Mouse (Mus musculus) limb, embryonic 10.5 days (tissue): ENCODE data around the gene Gpatch11. TPM values are rescaled to one million over a fixed set of nuclear protein-coding genes. Genes with fewer than 3 reads are reported as not detected.
A peak's percentile ranks its signal among the peaks of the same experiment; 100 is the strongest.
"Not testable (repeated sequence)": the region's sequence is repeated elsewhere in the genome, so short reads cannot be mapped to it uniquely, and the experiment has no call there.

Experiments
- DNase-seq: peaks from one replicate; pipeline ENCODE4 v3.0.0-alpha.2; 2017; ENCODE audit warnings: low spot score
- H3K27ac ChIP-seq: fragments of 300-500 bp; sonication (generic); 2 replicates; pipeline ENCODE4 v1.5.1; 2016; ENCODE audit warnings: mild to moderate bottlenecking
- H3K27me3 ChIP-seq: fragments of 300-500 bp; sonication (generic); 2 replicates; pipeline ENCODE4 v1.6.1; 2016; ENCODE audit warnings: low read depth, mild to moderate bottlenecking; ENCODE audit not compliant: poor library complexity, severe bottlenecking
- H3K36me3 ChIP-seq: fragments of 300-500 bp; sonication (generic); 2 replicates; pipeline ENCODE4 v1.6.1; 2016; ENCODE audit warnings: mild to moderate bottlenecking, moderate library complexity
- H3K4me1 ChIP-seq: fragments of 300-500 bp; sonication (generic); 2 replicates; pipeline ENCODE4 v1.6.1; 2016
- H3K4me3 ChIP-seq: fragments of 300-500 bp; sonication (generic); 2 replicates; pipeline ENCODE4 v1.5.1; 2016; ENCODE audit warnings: mild to moderate bottlenecking, moderate library complexity
- H3K9me3 ChIP-seq: fragments of 300-500 bp; sonication (generic); replicated peaks from 2 replicates; pipeline ENCODE4 v1.6.1; 2016; ENCODE audit warnings: mild to moderate bottlenecking
- WGBS: fragments of 180-500 bp; shearing (Covaris S2); methylation state at CpG from one replicate; pipeline ENCODE4 v1.1.7; 2016; 5-methylcytosine and 5-hydroxymethylcytosine counted together
- polyA plus RNA-seq: library from polyadenylated mRNA; unstranded; fragments of >200 nt; fragmentation: Nextera tagmentation; extraction: Ambion mirVana; gene quantifications from 2 replicates; pipeline ENCODE4 v1.2.1, GENCODE M21; 2016

Gpatch11 gene
- polyA plus RNA-seq = 33.6 and 41.1 TPM in 2 replicates

DNA sequence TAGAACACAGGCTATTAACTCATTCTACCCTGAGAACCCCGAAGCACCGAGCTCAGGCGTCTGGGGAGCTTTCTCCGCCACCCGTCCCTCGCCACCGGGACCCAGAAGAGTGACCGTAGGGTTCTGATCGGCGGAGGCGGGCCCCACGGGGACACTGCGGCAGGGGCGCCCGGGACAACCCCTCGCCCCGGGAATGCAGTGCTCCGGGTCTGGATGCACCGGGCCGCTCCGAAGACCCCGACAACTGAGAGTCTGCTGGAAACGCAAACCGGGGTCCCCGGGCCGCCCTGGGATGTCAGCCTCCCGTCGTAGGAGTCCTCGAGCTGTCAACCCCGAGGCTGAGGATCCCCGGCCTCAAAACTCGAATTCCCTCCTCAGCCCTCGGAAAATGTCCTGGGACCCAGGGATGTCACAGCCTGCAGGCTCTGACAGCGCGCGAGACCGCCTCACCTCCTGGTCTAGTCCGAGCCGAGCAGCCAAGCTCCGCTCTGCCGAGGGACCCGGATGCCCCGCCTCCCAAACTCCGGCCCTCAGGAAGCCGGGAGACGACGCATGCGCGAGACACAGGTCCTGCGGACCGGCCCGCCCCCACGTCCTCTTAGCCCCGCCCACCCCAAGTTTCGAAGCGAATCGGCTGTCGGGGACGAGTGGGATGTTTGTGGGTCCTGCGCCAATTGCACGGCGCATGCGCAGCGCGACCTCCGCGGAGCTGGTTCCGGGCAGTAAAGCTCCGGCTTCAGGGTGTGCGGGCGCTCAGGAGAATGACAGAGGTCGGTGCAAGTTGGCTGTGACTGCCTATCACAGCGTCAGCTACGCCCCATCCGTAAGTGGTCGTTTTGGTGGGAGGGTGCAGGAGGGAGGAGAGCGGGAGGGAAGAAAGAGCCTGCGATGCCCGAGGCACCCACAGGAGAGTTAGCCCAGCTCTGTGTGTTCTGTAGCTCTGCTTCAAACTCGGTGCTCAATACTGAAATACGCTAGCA lies at the start of gene Gpatch11, which contains the start of gene Heatr5b:
Gpatch11 (plus strand) TSS at position 712 of the 980 bp plus-strand sequence.
Heatr5b (minus strand) TSS at position 509 of the 980 bp plus-strand sequence.
- H3K27me3 ChIP-seq = no peaks in the 10 kb centered on the region
- DNase-seq = peak; percentile 100
- under 1% methylated on average over 81 of the region's 81 CpGs for WGBS
- peak within 1 kb of the TSS; percentile 87 for H3K4me3 ChIP-seq
- H3K4me1 ChIP-seq = peaks cover 6% of the 10 kb centered on the region; the same call in 1 of the 2 replicates
- H3K36me3 ChIP-seq = peaks cover 27% of the 10 kb centered on the region
- no peaks in the 10 kb centered on the region for H3K9me3 ChIP-seq
- H3K27ac ChIP-seq = peak within 1 kb of the TSS; percentile 88

DNA sequence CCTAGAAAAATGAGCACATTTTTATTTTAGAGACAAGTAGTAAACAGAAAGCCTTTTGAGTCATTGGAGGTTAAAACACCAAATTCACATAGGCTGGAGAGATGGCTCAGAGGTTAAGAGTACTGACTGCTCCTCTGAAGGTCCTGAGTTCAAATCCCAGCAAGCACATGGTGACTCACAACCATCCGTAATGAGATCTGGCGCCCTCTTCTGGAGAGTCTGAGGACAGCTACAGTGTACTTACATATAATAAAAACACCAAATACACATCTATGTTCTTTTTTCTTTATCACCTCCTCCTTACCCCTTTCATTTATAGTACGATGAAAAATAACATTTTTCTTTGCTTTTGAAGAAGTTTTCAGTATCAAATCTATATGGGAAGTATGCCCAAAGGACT lies 47.1 kb upstream of the Gpatch11 start:
- WGBS = 74% methylated on average over 3 of the region's 3 CpGs
- not testable (repeated sequence) for H3K27me3 ChIP-seq, H3K9me3 ChIP-seq, H3K4me3 ChIP-seq, DNase-seq, H3K4me1 ChIP-seq, H3K27ac ChIP-seq
- H3K36me3 ChIP-seq = peaks cover 35% of the 10 kb centered on the region

DNA sequence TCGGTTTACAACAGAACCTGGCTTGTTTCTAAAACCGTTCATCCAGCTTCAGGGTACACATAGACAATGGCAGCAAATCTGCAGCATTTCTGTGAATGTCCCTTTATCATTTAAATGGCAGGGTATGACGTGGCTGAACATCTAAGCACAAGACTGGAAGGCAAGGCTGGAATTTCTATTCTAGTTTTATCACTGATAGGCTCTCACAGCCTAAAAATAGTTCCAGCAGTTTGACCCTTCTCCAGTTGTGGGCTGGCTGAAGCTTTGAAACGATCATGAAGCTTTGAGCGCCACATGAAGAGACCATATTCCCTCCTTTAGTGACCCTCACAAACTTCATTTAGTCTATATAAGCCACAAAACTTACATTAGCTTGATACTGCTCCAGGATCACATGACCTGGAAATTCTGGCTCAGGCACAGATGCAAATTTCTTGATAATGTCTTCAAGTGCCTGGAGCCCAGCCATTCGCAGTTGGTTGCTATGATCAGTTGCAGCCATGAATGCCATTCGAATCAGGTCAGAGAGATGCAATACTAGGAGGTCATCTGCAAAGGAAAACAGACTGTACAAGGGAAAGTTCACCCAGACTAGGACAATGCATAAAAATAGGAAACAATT lies 44.2 kb upstream of the Gpatch11 start:
- WGBS = 89% methylated on average over 7 of the region's 7 CpGs
- Histone ChIP-seq H3K9me3 (no peaks in the 10 kb centered on the region), H3K27me3 (no peaks in the 10 kb centered on the region), H3K36me3 (peaks cover 47% of the 10 kb centered on the region), H3K4me3 (no peak overlapping the region), H3K4me1 (no peaks in the 10 kb centered on the region), H3K27ac (no peak overlapping the region)
- DNase-seq = no peak

DNA sequence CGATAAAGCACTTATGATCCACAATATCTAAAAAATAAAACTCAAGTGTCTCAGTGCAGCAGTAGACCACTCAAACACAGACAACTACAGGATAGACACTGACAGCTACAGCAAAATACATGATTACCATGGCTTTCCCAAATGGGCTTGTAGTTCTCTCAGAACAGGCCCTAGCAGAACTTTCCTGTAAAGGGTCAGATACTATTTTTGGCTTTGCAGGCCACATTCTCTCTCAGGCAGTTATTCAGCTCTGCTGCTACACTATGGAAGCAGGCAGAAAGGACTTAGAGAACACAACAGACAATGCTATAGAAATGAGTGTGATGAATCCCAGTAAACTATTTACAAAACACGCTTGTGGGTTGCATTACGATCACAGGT lies 43.7 kb upstream of the Gpatch11 start:
- H3K36me3 ChIP-seq = peaks cover 52% of the 10 kb centered on the region
- no peaks in the 10 kb centered on the region for H3K27me3 ChIP-seq
- no peak overlapping the region for H3K4me3 ChIP-seq
- 95% methylated on average over 3 of the region's 3 CpGs for WGBS
- no peaks in the 10 kb centered on the region for H3K9me3 ChIP-seq
- no peaks in the 10 kb centered on the region for H3K4me1 ChIP-seq
- DNase-seq = no peak
- H3K27ac ChIP-seq = no peak overlapping the region

DNA sequence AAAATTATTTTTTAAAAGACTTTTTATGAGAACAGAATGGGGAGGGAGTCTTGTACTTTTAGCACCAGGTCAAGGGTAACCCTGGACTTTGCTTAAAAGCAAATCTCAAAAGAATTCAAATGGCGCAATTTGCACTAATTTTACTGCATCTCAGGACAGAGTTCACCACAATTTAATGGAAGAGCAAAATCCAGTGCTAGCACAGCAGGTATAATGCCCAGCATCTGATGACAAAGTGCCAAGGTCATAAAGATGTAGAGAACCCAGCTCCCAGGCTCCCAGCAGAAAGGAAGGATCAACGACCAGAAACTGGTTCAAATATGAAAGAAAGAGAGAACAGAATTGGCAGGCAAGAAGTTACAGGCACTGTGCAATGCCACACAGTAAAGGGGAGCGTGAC lies 43.2 kb upstream of the Gpatch11 start:
- 92% methylated on average over 3 of the region's 3 CpGs for WGBS
- Histone ChIP-seq H3K27me3 (no peaks in the 10 kb centered on the region), H3K36me3 (peaks cover 56% of the 10 kb centered on the region), H3K4me1 (no peaks in the 10 kb centered on the region), H3K27ac (no peak overlapping the region), H3K9me3 (no peaks in the 10 kb centered on the region), H3K4me3 (no peak overlapping the region)
- no peak for DNase-seq

DNA sequence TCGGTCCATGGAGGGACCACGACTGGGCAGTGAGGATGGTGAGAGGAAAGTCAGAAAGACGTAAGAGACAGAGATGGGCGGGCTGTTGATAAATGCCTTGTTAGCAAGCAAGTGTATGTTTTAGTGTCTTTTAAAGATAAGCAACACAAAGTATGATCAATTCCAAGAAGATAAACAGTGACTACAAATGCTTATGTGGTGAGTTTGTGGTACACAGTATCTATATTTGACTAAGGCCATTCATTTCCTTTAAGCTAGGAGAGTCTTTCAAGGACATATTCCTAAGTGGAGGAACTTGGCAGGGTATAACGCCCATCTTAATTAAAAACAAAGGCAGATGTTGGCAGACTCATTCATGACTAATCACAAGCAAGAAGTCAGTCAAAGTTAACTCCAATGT lies 41.0 kb upstream of the Gpatch11 start:
- Histone ChIP-seq H3K36me3 (peaks cover 50% of the 10 kb centered on the region), H3K4me3 (no peak overlapping the region), H3K4me1 (no peaks in the 10 kb centered on the region), H3K27me3 (no peaks in the 10 kb centered on the region), H3K27ac (no peak overlapping the region), H3K9me3 (no peaks in the 10 kb centered on the region)
- 92% methylated on average over 5 of the region's 5 CpGs for WGBS
- DNase-seq = no peak

DNA sequence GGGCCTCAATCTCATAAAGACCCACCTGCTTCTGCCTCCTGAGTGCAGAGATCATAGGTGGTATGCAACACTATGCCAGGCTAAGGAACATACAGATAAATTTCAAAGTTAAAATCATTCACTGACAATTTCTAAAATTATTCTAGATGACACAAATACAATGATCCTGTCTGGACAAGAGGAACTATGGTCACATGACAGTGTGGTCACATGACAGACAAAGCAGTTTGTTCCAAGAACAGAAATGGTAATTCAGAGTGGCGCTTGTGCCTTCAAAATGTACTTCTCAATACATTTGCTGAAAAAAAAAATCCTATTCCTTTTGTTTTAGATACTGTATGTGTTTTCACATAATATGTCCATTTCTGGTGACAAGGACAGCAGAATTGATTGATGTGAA lies 38.1 kb upstream of the Gpatch11 start:
- H3K27me3 ChIP-seq = no peaks in the 10 kb centered on the region
- 94% methylated on average over 1 of the region's 1 CpGs for WGBS
- H3K27ac ChIP-seq = no peak overlapping the region
- no peak overlapping the region for H3K4me3 ChIP-seq
- H3K4me1 ChIP-seq = no peaks in the 10 kb centered on the region
- H3K9me3 ChIP-seq = no peaks in the 10 kb centered on the region
- H3K36me3 ChIP-seq = peaks cover 57% of the 10 kb centered on the region
- no peak for DNase-seq

DNA sequence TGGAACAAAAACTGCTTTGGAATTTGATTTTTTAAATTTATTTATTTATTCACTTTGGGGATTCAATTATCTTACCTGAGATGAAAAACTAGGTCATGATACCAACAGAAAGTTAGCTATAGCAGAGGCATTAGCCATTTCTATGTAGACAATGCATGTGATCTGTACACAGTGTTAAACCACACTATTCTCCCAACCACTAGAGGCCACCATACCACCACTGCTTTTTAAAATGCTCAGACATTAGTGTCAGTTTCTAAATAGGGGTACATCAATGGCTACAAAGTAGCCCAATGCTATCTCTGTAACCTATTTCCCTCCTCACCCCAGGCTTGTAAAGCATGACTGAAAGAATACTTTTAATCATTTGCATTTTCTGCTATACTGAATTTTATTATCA lies 26.3 kb upstream of the Gpatch11 start:
- no peak for DNase-seq
- no peaks in the 10 kb centered on the region for H3K27me3 ChIP-seq
- H3K4me1 ChIP-seq = no peaks in the 10 kb centered on the region
- no peak overlapping the region for H3K4me3 ChIP-seq
- H3K36me3 ChIP-seq = peaks cover 45% of the 10 kb centered on the region
- no peaks in the 10 kb centered on the region for H3K9me3 ChIP-seq
- H3K27ac ChIP-seq = no peak overlapping the region

DNA sequence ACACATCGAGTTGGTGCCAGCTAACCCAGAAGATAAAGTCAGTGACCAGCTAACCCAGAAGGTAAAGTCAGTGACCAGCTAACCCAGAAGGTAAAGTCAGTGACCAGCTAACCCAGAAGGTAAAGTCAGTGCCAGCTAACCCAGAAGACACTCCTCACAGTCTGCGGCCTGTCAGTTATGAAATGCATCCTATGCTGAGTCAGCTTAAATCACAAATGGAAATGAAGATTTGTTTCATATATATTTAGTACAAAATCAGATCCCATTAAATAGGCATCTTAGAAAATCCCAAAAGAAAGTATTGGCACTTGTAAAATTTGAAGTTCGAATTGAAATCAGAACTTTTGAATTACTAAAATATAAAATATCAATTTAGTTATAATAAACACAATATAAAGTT lies 25.8 kb upstream of the Gpatch11 start:
- Histone ChIP-seq H3K9me3 (no peaks in the 10 kb centered on the region), H3K36me3 (peaks cover 45% of the 10 kb centered on the region), H3K27me3 (no peaks in the 10 kb centered on the region), H3K4me3 (no peak overlapping the region), H3K27ac (no peak overlapping the region), H3K4me1 (no peaks in the 10 kb centered on the region)
- DNase-seq = no peak
- WGBS = 94% methylated on average over 3 of the region's 3 CpGs

DNA sequence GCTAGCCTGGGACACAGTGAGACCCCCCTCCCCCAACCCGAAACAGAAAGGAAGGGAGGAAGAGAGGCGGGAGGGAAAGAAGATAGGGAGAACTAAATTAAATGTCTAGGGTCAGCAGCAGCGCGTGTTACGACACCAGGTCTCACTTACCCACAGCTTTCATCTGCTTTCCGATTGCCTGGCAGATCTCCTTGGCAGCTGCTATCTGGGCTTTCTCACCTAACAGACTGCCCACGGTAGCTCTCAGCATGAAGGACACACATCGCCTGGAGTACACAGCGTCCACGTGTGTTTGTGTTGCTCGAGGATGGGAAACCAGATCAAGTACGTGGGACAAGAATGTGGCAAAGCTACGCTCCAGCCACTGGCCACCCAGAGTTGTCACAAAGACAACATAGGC lies 11.0 kb upstream of the Gpatch11 start:
- no peaks in the 10 kb centered on the region for H3K27me3 ChIP-seq
- no peak overlapping the region for H3K4me3 ChIP-seq
- H3K9me3 ChIP-seq = no peaks in the 10 kb centered on the region
- no peak for DNase-seq
- H3K36me3 ChIP-seq = peaks cover 71% of the 10 kb centered on the region
- H3K4me1 ChIP-seq = no peaks in the 10 kb centered on the region
- WGBS = 84% methylated on average over 13 of the region's 13 CpGs
- no peak overlapping the region for H3K27ac ChIP-seq

DNA sequence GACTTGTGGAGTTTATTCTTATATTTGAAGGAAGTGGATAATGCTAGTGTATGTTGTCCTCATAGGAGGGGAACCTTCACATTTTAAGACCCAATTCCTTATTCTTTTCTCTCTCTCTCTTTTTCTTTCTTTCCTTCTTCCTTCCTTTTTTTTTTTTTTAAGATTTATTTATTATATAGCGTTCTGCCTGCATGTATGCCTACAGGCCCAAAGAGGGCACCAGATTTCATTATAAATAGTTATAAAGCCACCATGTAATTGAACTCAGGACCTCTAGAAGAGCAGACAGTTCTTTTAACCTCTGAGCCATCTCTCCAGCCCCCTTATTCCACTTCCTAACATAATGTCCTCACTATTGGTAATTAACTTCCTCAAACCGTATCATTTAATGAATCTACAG lies 689 bp downstream of the Gpatch11 start:
- 37% methylated on average over 2 of the region's 2 CpGs for WGBS

DNA sequence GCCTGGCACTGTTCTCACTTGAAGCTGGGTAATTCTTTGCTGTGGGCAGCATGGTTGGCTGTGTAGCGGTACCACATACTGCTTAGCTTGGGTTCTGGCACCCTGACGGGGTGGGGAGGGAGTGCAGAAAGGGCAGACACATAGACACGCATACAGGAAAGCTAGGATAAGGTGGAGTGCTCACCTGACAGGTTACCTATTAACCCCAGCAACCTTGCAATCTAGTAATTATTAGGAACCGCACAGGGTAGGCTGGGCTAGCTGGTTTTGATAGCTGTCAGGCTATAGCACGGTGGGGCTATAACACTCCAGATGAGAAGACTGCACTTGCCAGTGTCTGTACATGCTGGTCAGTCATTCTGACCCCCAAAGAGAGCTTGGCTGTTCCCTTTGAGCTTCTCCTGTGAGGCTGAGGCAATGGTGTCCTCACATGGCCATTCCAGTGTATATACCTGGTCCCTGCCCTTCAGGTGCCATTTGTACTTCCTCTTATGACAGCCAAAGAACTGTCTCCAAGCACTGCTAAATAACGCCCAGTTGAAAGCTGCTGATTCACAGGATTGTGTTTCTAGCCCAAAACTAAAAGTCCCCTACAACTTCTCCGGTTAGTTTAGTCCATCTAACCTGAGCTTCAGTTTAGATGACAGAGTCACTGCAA lies 7.0 kb downstream of the Gpatch11 start:
- WGBS = 93% methylated on average over 7 of the region's 7 CpGs
- H3K9me3 ChIP-seq = no peaks in the 10 kb centered on the region
- H3K4me1 ChIP-seq = no peaks in the 10 kb centered on the region
- DNase-seq = no peak
- H3K36me3 ChIP-seq = peaks cover 89% of the 10 kb centered on the region
- no peak overlapping the region for H3K4me3 ChIP-seq
- H3K27ac ChIP-seq = no peak overlapping the region
- no peaks in the 10 kb centered on the region for H3K27me3 ChIP-seq

More for the DNA sequence above, 689 bp downstream of the Gpatch11 start:
- no peaks in the 10 kb centered on the region for H3K9me3 ChIP-seq
- H3K4me1 ChIP-seq = peaks cover 6% of the 10 kb centered on the region; the same call in 1 of the 2 replicates
- peak overlapping the region; percentile 88 for H3K27ac ChIP-seq
- H3K36me3 ChIP-seq = peaks cover 29% of the 10 kb centered on the region
- DNase-seq = no peak
- no peaks in the 10 kb centered on the region for H3K27me3 ChIP-seq
- peak overlapping the region; percentile 87 for H3K4me3 ChIP-seq

DNA sequence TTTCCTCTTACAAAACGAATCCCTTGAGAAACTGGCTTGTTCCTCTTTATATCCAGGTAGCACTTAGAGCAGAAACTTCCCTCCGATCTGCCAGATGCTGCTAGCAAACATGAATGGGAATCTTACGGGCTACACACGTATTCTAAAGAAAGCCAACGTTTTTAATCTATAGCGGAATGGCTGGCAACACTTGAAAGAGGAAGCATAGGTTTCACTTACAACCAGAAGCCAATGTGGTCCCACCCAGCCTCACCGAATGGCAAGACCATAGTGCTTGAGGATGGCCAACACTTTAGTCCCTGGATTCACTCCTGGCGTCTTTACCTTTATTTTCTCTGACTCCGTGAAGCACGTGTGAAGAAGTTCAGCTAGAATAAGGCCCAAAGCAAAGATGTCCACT lies 20.9 kb downstream of the Gpatch11 start:
- H3K27ac ChIP-seq = no peak overlapping the region
- no peaks in the 10 kb centered on the region for H3K4me1 ChIP-seq
- DNase-seq = no peak
- no peaks in the 10 kb centered on the region for H3K27me3 ChIP-seq
- H3K36me3 ChIP-seq = peaks cover 52% of the 10 kb centered on the region
- H3K4me3 ChIP-seq = no peak overlapping the region
- 91% methylated on average over 10 of the region's 10 CpGs for WGBS
- no peaks in the 10 kb centered on the region for H3K9me3 ChIP-seq
